Mouse (Mus musculus) brain, embryonic 14.5 days (tissue): ENCODE data around the gene Ctnnd2.

Experiments used
- CTCF ChIP-seq: fragments of 200-500 bp; IDR thresholded peaks from 2 replicates; pipeline ENCODE4 v1.5.1; 2012; ENCODE audit warnings: inconsistent platforms, mild to moderate bottlenecking, moderate library complexity, borderline replicate concordance; ENCODE audit not compliant: insufficient read depth, insufficient read length; ENCODE audit errors: extremely low read depth
- POLR2A ChIP-seq: fragments of 200-500 bp; IDR thresholded peaks from 2 replicates; pipeline ENCODE4 v1.6.1; 2012; ENCODE audit warnings: mild to moderate bottlenecking, inconsistent platforms, borderline replicate concordance; ENCODE audit not compliant: poor library complexity, insufficient read depth, insufficient read length, severe bottlenecking; ENCODE audit errors: extremely low read depth

- no peak for TF ChIP-seq CTCF
- no peak for TF ChIP-seq POLR2A
These were observed 214.1 kb downstream of the Ctnnd2 start for GRCm38 (mm10) chr15:30386489-30386888.
